Mouse (Mus musculus): ENCODE measurements around the gene Fcna.

Gene Fcna

DNA sequence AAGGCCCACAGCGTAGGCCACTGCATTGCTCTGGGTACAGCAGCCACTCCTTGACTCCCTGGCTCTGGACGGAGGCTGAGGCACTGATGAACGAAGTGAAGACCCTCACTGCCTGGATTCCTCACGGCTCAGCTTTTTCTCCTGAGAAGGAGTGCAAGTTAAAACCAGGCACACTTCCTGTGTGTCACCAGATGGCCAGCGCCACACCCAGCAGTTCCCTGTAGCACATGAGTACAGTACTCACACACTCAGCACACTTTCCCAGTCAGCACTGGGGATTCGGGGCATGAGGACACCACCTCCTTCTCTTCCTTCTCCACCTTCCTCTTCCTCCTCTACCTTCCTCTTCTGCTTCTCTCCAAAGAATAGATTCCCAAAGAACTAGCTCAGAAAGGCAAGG, at the start of gene Fcna:
Fcna (minus strand) TSS at position 220 of the 400 bp plus-strand sequence.
- no peak for DNase-seq (ENCODE audit: low spot score)

DNA sequence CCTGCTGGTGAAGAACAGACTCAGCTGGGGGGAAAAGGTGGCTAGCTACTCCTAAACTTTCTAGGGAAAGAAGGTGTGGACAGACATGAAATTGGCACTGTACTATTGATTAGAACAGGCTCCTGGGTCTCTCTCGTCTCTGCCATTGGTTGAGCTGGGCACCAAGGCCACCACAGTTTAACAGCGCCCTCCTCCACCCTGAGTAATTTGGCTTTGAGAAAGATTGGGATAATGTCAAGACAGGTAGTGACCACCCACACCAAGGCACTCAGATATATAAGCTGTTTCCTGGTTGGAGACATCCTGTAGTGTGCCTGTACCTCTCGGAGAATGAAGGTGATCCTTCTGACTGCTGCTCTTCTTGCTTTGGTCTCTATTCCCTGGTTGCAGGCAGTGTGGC, 48.7 kb upstream of the Fcna start, which contains the start of gene Lcn6:
Lcn6 (plus strand) TSS at position 301 of the 400 bp plus-strand sequence.
- DNase-seq (ENCODE audit: low spot score) = no peak

DNA sequence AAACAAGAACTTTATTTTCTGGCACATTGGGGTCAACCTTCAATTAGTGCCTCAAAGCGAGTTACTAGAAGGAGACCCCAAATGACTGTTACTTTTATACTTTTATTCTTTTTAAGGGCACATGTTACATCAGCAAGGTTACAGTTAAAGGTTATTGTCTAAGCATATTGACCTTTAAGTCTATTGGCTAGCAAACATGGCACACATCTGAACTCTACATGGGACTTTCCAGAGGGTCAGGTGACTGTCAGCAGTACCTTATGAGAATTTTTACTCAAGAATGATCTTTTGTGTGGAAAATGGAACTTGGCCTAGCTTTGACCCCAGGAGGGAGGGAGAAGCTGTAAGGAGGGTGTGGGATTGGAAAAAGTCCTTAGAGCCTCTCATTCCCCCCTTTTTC, 38.7 kb upstream of the Fcna start:
- DNase-seq (ENCODE audit: low spot score) = no peak

DNA sequence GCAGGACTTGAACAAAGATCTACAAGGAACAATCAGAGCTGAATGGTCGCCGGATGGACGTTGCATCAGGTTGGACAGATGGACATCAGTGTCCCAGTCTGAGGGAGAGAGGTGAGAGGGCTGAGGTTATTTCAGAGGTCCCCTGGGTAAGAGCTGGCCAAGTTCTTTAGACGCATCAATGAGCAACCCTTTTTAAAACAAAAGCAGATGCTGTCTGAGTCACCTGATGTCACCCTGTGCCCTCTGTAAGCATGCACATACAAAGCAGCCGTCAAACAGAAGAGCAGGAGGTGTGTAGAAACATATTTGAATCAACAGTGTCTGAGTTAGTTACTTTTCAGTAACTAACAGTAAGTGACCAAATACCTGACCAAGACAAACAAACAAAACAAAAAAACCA, 36.3 kb upstream of the Fcna start:
- no peak for DNase-seq (ENCODE audit: low spot score)

DNA sequence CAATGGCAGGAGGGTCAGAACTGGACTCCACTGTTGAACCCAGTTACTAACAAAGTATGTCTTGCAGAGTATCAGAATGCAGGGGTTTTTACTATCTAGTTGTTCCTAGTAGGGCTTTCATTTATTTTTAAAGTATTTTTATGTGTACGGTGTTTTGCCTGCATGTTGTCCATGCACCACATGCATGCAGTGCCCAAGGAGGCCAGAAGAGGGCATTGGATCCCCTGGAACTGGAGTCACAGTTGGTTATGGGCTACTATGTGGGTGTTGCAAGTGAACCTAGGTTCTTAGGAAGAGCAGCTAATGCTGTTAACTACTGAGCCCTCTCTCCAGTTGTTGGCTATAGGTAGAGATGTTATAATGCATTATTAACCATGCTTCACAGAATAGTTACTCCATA, 35.7 kb upstream of the Fcna start:
- DNase-seq (ENCODE audit: low spot score) = no peak

DNA sequence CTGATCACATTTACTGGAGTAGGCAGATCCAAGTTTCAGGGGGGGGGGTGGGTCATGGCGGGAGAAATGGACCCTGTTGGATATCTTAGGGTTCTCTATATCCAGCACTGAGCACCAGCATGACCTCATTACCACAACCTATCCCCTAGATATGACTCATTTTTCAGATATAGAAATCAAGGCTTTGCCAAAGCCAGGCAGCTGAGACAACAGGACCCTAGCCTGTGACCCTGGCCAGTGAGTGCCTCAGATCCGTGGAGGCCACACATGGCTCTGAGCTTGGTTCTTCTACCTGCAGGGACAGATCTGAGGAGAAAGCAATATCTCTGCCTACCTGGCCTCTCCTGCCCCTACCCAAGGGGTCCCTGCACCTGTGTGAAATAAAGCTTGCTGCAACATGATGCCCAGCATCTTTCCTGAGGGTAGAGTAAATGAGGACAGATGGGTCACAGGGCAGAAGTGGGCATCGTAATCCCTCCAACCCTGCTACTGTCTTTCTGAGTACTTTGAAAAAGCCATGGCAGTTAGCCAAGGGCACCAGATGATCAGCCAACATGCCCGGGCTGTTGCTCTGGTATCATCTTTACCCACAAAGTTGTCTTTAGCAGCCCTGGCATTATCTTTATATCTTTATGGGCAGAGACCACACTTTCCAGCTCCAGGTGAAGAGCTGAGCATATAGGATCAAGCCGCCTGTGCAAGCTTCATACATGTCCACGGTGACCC, 33.6 kb upstream of the Fcna start:
- no peak for DNase-seq (ENCODE audit: low spot score)

DNA sequence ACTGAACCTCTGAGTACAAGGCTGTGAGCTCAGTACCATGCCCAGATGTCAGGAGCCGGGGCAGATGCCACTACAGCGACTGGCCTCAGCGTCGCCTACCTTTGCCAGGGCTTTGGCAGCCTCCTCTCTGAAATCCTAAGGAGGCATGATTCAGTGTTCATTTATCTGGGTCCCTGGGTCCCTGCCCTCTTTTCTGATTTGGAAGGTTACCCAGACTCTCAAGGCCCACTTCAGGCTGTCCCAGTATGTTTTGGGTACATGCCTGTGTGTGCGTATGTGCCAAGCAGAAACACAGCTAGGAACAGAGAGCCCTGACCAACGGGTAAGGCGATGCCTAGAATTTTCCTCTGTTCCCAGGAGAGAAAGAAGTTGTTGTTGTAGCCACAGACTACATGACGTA, 32.4 kb upstream of the Fcna start:
- DNase-seq (ENCODE audit: low spot score) = no peak

DNA sequence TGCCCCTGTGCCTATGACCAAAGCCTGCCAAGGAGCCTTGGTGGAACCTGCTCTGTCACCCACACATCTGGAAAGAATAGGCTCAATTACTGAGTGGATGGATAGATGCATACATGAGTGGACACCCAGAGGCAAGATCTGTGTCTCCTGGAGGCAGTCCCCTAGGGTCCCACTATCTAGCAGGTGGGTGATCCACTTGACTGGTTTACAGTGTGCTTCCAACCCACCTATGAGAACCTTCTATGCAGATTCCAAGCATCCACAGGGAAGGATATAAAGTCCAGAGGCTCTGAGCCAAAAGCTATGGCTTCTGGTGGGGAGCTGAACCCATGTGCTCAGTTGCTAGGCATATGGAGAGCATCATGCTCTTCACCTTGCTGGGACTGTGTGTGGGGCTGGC, 29.8 kb upstream of the Fcna start, which contains the start of gene Lcn5:
Lcn5 (plus strand) TSS at position 301 of the 400 bp plus-strand sequence.
- no peak for DNase-seq (ENCODE audit: low spot score)

DNA sequence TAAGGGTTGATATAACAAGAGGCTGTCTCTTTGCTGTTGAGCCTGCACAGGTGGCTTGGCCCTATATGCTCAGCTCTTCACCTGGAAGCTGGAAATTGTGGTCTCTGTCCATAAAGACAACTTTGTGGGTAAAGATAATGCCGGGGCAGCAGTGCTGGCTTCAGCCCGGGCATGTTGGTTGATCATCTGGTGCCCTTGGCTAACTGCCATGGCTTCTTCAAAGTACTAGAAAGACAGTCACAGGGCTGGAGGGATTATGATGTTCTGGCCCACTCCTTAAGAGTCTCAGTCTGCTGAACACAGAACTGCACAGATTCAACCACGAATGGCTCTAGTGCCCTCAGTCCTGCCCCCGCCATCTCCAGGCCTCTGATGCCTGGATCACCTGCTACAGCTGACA, 29.4 kb upstream of the Fcna start:
- DNase-seq (ENCODE audit: low spot score) = no peak

DNA sequence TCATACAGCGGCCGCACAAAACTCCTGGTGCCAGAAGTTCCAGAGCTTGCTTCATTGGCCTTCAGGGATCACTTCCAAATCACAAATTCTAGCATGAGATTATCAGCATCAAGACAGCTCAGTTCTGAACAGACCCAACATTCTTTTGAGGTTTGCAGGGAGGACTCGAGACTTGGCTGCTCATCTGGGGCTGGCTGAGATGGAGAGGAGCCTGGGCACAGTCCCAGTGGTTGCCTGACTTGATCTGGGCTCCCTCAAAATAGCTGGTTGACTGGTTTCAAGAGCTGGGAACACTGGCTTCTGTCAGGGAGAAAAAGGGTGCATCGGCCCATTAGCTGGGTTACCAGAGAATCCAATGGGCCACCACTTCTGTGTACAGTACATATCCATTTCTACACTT, 28.9 kb upstream of the Fcna start:
- no peak for DNase-seq (ENCODE audit: low spot score)

DNA sequence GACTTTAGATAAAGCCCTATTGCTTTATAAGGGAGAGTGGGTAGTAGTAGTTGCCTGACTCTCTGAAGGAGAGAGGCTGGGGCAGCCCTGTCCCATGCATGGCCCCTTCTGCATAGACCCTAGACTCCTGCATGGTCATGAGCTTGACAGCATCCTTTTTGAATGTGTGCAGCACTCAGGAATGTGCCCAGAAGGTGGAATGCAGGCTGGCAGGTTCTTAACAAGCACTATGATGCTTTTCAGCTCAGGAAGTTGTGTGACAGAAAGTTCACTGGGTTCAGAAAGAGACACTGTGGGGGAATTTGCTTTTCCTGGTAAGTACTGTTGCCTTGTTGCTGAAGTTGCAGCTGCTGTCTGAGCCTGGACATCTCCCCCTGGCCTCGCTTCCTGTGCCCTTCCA, 26.7 kb upstream of the Fcna start:
- no peak for DNase-seq (ENCODE audit: low spot score)

DNA sequence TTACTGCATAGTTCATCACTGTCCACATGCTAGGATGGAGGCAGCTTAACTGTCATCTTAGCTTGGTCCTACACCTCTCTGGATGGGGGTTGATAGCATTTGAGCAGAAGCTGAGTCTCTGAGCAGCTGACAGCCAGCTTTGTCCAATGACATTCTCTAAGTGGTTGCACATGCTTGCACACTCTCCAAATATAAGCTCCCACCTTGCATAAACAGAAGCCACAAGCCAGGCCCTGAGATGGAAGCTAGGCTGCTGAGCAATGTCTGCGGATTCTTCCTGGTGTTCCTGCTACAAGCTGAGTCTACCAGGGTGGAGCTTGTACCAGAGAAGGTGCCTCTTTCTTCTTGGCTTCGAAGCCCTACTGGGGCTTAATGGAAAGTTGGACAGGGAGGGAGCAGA, 25.1 kb upstream of the Fcna start, which contains the start of gene Lcn8:
Lcn8 (plus strand) TSS at position 219 of the 400 bp plus-strand sequence.
- no peak for DNase-seq (ENCODE audit: low spot score)

DNA sequence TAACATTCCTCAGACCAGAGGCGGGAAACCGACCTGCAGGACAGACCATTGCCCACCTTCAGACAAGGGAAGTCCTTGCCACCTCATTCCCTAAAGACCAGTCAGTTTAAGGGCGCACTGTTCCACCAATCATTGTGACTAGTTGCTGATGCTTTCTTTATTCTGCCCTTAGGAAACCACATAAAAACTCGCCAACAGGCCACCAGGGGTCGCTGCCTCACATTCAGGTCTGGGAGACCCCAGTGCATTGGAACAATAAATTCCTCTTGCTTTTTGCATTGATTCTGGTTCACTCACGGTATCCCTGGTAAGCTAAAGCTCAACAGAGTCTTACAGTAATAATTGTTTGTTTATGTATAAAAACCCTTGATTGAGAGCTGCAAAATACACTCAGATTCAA, 12.1 kb upstream of the Fcna start:
- peak; percentile 18 for DNase-seq (ENCODE audit: low spot score)

DNA sequence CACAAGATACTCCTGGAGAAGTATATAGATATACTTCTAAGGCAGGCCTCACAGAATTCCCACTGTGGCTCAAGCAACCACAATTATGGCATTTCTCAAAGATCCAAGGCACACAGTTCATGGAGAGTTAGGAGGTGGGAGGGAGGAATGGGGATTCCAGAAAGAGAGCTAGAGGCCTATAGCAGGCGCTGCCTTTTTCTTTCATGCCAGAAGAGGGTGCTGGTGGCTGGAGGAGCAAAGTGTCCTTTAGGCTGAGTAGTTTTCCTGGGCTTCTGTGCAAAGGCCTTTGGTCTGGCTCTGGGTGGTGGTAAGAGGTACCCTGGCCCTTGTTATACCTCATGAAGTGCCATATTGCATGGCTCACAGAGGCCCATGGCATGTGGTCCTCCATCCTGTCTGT, 6.2 kb upstream of the Fcna start:
- DNase-seq (ENCODE audit: low spot score) = no peak

DNA sequence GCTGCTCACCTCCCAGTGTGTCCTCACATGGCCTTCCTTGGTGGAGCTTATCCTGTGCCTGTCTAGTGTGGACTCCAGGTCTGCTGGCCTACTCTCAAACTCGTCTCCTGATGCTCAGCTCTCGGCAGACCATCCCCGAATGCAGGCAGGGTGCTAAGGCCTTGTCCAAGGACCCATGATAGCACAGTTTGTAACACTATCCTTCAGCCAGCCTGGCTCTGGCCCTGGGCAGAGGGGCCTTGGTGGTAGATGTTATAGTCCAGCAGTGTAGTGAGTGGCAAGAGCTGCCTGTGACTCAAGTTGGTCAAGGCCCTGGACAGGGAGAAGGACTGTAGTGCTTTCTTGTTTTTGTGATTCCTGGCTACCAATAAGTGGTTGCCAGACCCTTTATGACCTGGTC, 5.8 kb upstream of the Fcna start:
- DNase-seq (ENCODE audit: low spot score) = no peak

DNA sequence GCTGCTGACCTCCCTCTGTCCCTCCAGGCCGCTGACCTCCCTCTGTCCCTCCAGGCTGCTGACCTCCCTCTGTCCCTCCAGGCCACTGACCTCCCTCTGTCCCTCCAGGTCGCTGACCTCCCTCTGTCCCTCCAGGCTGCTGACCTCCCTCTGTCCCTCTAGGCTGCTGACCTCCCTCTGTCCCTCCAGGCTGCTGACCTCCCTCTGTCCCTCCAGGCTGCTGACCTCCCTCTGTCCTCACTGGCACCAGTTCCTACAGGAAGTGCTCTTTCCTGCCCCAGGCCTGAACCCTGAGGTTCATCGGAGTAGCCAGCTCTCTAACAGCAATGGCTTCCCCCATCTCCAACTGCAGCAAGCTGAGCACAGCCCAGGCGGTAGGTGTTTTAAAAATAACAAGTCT, 908 bp upstream of the Fcna start:
- DNase-seq (ENCODE audit: low spot score) = no peak

DNA sequence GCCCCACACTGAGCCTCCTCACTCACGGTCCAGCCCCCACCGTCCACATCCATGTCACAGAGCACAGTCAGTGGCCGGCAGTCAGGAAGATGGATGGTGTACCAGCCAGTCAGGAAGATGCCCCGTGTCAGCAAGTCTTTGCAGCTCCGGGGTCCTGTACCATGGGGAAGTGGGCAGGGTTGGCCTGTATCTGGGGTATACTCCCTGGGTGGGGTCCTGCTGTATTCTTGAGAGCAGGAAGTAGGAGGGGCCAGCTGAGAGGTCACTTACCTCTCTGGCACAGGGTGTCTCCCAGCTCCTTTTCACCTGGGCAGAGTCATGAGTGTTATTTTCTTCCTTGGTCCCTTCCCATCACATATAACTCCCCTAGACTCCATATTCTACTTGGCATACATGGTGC, 1.8 kb downstream of the Fcna start:
- DNase-seq (ENCODE audit: low spot score) = no peak

DNA sequence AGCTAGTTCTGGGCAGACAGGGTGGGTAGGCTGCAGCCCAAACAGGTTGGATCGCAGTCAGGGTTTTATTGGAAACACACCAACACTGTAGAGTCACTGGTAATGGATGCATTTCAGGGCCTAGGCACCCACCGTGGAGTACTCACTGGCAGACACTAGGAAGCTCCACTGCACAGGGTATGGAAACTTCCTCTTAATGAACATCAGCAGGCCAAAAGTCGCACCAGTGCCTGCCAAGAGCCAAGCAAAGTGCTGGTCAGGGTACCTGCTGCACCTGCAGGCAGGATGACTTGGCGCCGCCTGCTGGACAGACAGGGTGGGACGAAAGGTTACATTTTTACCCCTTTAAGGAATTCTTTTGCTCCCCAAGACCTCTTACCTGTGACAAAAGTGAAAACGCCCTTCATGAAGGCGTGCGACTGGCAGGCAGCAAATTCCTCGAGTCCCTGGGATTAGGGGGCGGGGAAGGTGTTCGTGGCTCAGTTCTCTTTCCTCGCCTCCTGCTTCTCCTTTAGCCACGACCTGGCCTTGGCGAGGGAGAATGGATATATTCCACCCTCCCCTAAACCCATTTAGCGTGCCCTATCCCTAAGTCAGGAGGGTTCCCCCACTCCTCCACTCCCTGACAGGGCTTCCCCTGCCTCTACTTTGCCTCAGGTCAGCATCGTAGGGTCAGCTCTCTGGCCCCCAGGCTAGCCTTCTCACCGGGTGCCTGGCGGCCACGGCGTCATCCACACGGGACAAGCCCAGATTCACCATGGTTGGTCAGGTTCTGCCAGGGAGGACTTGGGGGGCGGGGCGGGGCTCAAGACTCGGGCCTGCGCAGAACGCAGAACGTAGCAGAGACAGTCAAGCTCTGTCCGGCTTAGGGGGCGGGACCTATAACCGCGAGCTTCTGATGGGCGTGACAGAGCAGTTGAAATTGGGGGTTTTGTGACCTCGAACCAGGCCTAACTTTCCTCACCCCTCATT, 6.3 kb downstream of the Fcna start, which contains the start of gene Tmem141:
Tmem141 (minus strand) TSS at position 777 of the 972 bp plus-strand sequence.
- DNase-seq (ENCODE audit: low spot score) = no peak

DNA sequence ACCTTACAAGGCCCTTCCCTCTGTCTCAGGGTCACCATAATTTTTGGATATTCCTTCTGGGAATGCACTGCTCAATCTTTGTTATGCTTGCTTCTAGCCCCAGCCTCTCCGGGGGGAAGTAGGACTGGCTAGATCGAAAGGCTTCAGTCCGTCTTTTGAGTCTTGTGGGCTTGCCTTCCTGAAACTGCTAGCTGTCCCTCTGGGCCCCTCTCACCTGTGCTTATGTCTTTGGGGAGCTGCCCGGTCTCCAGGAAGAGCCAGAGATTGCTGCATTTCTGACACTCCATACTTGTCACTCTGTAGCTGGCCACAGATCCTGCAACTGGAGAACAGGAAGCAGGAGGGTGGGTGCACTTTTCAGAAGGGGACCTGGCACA, 7.0 kb downstream of the Fcna start:
- DNase-seq (ENCODE audit: low spot score) = no peak

DNA sequence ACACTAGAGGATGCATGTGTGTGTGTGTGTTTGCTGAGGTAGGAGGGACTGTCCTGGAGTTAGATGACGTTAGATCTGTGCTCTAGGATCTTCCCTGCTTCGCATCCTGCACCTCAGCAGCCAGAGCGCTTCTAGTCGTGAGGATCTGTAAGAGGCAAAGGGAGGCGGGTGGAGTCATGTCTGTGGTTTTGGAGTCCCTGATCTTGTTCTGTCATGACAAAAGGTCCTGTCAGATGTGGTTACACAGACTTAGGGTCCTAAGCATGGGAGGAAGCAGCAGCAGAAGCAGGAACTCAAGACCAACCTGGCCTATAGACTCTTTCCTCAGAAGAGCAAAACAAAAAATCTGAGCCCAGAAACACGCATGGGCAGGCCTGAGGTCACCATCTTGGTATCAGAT, 7.4 kb downstream of the Fcna start:
- DNase-seq (ENCODE audit: low spot score) = no peak

DNA sequence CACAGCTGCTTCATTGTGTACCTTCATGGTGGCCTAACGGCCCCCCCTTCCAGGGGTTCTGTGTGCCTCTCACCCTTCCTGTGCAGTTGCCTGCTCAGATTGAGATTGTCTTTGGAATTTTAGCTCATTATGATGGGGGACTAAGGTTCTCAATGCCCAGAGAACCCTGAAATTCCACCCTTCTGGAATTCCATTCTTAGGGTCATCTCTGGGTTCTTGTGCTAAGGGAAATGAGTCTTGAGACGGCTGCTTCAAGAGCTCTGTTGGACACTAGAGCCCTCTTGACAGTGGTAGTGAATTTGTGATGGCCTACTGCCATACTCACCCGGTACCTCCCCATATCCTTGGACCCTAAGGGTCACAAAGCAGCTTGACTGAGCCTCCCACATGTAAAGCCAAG, 10.3 kb downstream of the Fcna start, which contains the start of gene Ccdc183:
Ccdc183 (minus strand) TSS at position 101 of the 400 bp plus-strand sequence.
- DNase-seq (ENCODE audit: low spot score) = no peak

DNA sequence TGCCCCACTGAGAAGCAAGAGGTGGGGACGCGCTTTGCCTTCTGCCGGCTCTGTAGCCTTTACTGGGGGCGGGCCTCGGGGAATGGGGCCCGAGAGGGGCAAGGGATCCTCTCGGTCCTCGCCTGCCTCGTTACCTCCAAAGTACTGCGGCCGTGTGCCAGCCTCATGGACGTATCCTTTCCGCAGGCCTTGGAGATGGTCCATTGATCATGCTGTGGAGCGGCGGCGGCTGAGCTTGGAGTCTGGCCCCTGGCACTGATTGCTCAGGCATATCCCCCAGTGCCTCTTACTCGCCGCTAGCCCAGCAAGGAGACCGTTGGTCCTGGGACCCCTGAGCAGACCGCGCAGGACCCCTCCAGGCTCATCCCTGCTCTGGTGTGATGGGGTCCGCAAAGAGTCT, 11.4 kb downstream of the Fcna start:
- no peak for DNase-seq (ENCODE audit: low spot score)

DNA sequence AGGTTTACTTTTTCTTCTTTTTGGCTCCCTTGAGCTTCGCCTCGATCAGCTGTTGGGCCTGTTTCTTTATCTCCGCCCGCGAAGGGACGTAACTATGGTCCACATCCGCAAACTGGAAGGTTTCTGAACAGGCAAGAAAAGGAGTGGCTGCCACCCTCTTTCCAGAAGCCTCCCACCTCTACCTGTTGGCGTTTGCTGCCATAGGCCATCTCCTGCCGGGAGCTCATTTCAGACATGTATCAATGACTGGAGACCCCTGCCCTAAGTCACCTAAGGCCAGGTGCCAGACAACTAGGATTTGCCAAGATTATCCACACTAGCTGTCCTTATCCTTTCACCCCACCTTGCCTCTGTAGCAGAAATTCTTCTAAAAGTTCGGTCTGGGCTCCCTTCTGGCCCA, 19.2 kb downstream of the Fcna start:
- no peak for DNase-seq (ENCODE audit: low spot score)

All from MN1 (cell line).